Mouse (Mus musculus): Measurements from ENCODE around the gene Med12.

The Med12 gene

DNA sequence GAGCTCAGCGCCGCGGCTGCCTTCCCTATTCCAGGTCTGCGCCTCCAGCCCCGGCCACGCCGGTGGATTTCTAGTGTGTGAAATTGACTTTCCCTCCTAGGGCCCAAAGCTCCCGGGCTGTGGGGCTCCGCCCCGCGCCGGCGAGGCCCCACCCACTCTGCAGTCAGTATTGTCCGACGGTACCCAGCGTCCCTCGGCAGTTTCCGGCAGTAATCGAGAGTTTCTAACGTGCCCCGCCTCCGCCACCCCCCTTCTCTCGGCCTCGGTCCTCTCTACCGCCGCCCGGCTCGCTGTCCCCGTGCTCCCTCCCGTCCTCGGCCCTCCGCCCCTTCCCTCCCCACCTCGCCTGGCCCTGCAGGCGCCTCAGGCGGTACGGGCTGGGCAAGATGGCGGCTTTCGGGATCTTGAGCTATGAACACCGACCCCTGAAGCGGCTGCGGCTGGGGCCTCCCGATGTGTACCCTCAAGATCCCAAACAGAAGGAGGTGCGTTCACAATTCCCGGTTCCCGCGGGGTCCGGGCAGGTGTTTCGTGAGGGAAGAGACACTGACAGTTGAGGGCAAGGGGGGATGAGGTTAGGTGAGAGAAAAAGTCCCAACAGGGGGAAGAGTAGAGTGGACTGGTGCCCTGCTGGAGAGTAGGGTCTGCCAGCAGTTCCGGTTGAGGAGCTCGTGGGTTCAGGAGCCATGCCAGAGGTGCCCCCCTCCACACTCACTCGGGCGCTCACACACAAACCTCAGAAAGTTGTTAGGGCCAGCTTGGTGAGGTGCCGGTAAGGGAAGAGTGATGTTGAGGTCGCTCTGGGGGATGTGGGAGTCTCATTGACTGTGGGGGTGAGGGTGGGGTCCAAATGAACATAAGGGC is at the start of gene Med12:
Gene Med12 (plus strand): TSS at position 156 of the 864 bp plus-strand sequence.
- in situ Hi-C loops (cut with MboI) = no loop called here

- in situ Hi-C loops (cut with MboI) = no loop called here
These were observed 28.8 kb upstream of the Med12 start for GRCm38 (mm10) chrX:101245011-101245410.

- in situ Hi-C loops (cut with MboI) = no loop called here
These were observed 19.7 kb upstream of the Med12 start, which contains the start of gene Foxo4 for GRCm38 (mm10) chrX:101253952-101254729. Gene Foxo4 (plus strand): TSS chrX:101254528.

DNA sequence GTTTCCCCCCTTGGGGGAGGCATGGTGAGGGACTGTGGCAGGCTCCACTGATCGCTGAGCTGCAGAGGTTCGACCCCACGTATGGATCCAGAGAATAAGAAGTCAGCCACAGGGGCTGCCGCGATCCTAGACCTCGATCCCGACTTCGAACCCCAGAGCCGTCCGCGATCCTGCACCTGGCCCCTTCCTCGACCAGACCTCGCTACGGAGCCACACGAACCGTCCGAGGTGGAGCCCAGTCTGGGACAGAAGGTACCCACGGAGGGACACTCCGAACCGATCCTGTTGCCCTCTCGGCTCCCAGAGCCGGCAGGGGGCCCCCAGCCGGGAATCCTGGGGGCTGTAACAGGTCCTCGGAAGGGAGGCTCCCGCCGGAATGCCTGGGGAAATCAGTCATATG is 19.1 kb upstream of the Med12 start:
- in situ Hi-C loops (cut with MboI) = no loop called here

DNA sequence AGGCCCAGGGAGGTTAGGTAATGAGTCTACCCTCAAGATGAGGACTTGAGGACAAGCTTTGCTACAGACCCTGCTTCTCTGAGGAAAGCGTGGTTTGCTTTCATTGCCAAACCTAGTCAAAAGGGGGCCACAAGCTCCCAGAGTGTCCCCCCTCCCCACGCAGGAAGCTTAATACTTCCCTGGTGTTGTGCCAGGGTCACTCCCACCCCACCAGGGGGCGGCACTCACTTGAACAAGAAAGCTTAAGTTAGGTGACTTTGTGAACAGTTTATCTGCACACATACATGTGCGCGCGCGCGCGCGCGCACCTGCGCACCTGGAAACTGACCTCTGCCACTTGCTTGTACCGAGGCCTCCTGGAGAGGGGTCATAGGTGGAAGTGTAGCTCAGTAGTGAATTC is 17.2 kb upstream of the Med12 start:
- in situ Hi-C loops (cut with MboI) = no loop called here

GRCm38 (mm10) chrX:101260441-101261325 is 13.1 kb upstream of the Med12 start:
- in situ Hi-C loops (cut with MboI) = no loop called here

DNA sequence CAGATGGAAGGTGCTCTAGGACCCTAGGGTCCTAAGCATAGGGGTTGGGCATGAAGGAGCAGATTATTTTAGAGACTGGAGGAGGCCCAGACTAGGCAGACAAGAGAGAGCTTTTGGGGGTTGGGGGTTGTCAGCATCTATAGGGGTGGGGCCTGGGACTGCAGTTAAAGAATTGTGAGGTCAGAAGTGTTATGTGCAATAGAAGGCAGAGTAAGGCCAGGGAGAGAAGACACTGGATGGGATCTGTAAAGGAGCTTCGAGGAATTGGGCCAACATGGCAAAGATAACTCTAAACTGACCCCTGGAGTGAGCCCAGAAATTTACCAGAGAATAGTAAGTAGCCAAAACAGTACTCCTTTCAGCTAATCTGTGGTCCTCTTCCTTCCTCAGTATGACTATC is 9.9 kb upstream of the Med12 start, which contains the start of gene Gm614:
Gene Gm614 (minus strand): TSS at position 101 of the 400 bp plus-strand sequence.
- in situ Hi-C loops (cut with MboI) = no loop called here

- in situ Hi-C loops (cut with MboI) = no loop called here
These were observed 7.2 kb upstream of the Med12 start for GRCm38 (mm10) chrX:101266631-101267030.

DNA sequence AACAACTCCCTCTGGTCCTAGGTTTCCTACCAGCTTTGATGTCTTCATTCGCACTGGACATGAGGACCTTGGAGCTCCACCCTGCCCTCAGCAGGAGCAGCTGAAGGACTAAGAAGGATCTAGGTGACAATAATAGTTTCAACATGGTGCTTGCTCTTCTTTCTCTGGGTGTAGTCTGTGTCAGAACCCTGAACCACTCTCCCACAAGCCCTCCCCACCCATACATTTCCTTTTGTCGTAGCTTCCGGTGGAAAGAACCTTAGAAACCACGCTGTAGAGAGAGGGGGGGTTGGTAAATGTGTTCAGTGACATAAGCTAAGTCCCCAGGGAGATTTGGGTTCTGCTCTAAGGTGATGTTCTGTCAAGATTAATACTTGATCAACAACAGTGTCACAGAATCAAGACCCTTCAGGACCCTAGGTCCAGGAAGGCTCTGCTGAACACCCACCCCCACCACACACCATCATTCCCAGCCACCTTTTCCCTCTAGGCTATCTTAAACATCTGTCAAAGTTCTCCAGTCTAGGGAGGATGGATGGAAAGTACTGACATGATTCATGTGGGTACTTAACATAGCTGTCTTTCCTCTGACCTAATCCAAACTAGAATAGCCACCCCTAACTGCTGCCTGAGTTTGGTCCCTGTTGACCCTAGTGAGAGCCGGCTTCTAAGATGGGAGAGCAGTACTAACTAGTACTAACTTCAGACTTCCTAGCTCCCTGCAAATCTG is 5.6 kb upstream of the Med12 start, which contains the start of gene Il2rg:
Gene Il2rg (minus strand): TSS at position 231 of the 730 bp plus-strand sequence.
- in situ Hi-C loops (cut with MboI) = no loop called here

DNA sequence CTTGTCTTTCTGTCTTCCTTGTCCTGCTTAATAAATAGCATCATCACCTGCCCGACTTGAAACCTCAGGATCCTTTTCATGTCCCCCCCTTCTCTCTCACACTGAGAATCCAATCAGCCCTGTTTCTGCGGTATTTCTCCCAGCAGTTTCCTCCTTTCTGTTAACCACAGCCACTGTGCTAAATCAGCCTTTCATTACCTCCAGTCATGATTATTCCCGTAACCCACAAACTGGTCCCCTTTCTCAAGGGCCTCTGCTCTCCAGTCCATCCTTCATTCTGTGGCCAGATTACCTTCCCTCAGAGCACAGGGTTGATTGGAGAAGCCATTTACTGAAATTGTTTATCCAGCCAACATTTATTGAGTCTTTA is 5.1 kb upstream of the Med12 start, which contains the start of gene Gm20489:
Gene Gm20489 (minus strand): TSS at position 269 of the 370 bp plus-strand sequence.
- in situ Hi-C loops (cut with MboI) = no loop called here

- in situ Hi-C loops (cut with MboI) = no loop called here
These were observed 420 bp upstream of the Med12 start for GRCm38 (mm10) chrX:101273410-101273809.

- in situ Hi-C loops (cut with MboI) = no loop called here
These were observed 9.0 kb downstream of the Med12 start for GRCm38 (mm10) chrX:101282813-101283212.

GRCm38 (mm10) chrX:101285534-101285933 is 11.7 kb downstream of the Med12 start:
- in situ Hi-C loops (cut with MboI) = no loop called here

DNA sequence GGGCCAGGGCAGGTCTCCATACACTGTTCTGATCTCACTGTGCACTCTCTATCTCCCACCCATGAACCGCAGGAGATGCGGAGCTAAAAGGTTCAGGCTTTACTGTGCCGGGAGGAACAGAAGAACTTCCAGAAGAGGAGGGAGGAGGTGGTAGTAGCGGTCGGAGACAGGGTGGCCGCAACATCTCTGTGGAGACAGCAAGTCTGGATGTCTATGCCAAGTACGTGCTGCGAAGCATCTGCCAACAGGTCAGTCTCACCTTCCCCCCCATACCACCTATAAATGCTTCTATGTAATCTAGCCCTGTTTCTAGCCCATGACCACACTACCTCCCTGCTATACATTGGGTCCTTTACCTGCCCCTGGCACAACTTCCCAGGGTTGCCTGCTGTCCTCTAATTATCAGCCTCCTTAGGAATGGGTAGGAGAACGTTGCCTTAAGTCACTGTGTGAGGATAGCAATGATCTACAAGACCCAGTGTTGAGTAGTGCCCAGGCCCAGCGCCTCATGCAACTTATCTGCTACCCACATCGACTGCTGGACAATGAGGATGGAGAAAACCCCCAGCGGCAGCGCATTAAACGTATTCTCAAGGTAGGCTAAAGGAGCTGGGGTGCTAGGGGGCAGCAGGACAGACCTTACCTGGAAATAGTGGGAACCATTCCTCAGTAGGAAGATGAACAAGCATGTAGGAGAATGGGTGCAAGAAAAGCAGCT is 12.3 kb downstream of the Med12 start:
- in situ Hi-C loops (cut with MboI) = no loop called here

GRCm38 (mm10) chrX:101287543-101287942 is 13.7 kb downstream of the Med12 start:
- in situ Hi-C loops (cut with MboI) = no loop called here

- in situ Hi-C loops (cut with MboI) = no loop called here
These were observed 14.6 kb downstream of the Med12 start for GRCm38 (mm10) chrX:101288432-101288831.

GRCm38 (mm10) chrX:101289037-101289436 is 15.2 kb downstream of the Med12 start:
- in situ Hi-C loops (cut with MboI) = no loop called here

DNA sequence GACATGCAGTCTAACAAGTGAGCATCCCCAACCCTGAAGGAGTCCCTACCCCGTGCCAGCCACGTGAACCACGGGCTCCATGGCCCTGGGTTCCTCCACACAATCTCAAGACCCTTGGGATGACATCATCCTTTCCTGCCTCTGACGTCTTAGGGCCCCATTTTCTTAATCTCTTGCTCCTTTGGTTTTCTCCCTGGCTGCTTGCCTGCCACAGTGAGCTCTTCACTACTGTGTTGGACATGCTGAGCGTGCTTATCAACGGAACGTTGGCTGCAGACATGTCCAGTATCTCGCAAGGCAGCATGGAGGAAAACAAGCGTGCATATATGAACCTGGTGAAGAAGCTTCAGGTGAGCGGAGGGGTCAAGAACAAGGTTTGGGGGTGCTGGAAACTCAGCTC is 16.3 kb downstream of the Med12 start:
- in situ Hi-C loops (cut with MboI) = no loop called here

DNA sequence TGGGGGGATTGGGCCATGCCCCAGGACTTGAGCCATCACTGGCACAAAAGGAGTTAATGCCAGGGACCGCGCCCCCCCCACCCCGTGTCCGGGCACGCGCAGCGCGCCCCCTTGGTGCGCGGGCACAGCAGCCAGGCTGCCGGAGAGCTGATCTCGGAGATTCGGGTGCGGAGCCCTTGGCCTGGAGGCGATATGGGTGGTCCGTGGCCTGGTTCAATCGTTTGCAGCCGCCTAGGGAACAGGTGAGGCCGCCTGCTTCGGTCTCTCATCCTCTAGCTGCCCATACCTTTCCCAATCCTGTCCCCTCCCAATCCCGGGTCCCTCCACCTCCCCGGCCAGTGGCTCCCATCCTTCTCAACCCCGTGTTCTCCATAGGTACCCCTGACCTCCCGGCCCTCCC is 25.2 kb downstream of the Med12 start, which contains the start of gene Nlgn3:
Gene Nlgn3 (plus strand): TSS at position 114 of the 400 bp plus-strand sequence.
- in situ Hi-C loops (cut with MboI) = no loop called here

Measured in mature B cell (primary cell).